8 mouse cellular contexts compared by ENCODE assay signal in the genomic region with DNA sequence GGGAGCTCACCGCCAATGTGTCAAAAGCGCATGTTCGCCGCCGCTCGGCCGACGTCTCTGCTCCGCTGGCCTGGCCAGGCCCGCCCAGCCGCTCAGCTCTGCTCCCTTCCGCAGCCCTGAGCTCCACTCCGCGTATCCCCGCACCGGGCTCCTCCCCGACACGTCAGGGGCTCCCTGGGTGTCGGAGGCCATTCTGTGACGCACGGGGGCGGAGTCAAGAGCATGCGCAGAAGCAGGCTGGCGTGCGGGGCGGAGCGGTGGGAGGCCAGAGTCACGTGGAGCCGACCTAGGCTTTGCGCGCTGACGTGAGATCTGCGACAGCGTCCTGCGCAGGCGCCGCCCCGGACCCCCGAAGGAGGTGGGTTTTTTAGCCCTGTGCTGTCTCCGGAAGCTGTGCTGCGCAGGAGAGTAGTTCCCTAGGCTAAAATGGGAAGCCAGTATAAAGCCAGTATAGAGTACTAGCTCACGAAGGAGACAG. TPM values are rescaled to one million over a fixed set of nuclear protein-coding genes. Genes with fewer than 3 reads are reported as not detected.
DNase-seq lines count a peak whose midpoint lies in the region; TF ChIP-seq lines count a peak whose summit lies in the region.

No protein-coding gene starts in this region.

- peak overlapping the region; percentile 95 for H3K4me3 ChIP-seq in gastrocnemius, adult 2 months
- peak overlapping the region; percentile 98 for H3K4me3 ChIP-seq in megakaryocyte, embryonic 14.5 days (replicated peaks)

- H3K4me1 ChIP-seq in megakaryocyte, embryonic 14.5 days: peaks cover 68% of the 10 kb centered on the region

- intact Hi-C loops in gastrocnemius, adult 2 months (cut with DNase I): no loop called here

- H3K9me3 ChIP-seq in megakaryocyte, embryonic 14.5 days: no peaks in the 10 kb centered on the region

- no peaks in the 10 kb centered on the region for H3K27me3 ChIP-seq in megakaryocyte, embryonic 14.5 days (replicated peaks)

- H3K27ac ChIP-seq in gastrocnemius, adult 2 months: peak overlapping the region; percentile 100

- peak; percentile 100 for DNase-seq in WW6 (ENCODE audit: low read depth, low spot score)
- DNase-seq in cerebellum, postnatal 4 days (ENCODE audit: low spot score in 2 of 2): peak; percentile 99 to 100
- peak; percentile 100 for DNase-seq in gastrocnemius, adult 2 months
- peak; percentile 89 for DNase-seq in hindlimb bud, embryonic 11.5 days (ENCODE audit: extremely low spot score, low read depth, low spot score)
- peak; percentile 98 to 99 for DNase-seq in left cerebral cortex, adult 8-10 months (ENCODE audit: low spot score in 2 of 2)
- peak; percentile 100 for DNase-seq in right cerebral cortex, postnatal 10 days (ENCODE audit: low spot score in 2 of 2)
- DNase-seq in urinary bladder, postnatal 25 days (ENCODE audit: low spot score): peak; percentile 100

- H3K36me3 ChIP-seq in megakaryocyte, embryonic 14.5 days (replicated peaks; ENCODE audit: low read length): peaks cover 6% of the 10 kb centered on the region

- no peak for TF ChIP-seq CTCF in gastrocnemius, adult 2 months (IDR thresholded peaks at IDR 0.05)

RNA-seq across cellular contexts. Expression of a gene that starts 18.7 kb away (rescaled TPM):
- 10 to 100 TPM; 82.3 to 82.4 TPM for total RNA-seq in gastrocnemius, adult 2 months (2021)
- total RNA-seq in left cerebral cortex, adult 8-10 months (2022): 100 to 1,000 TPM in 3 of 4 experiments, 10 to 100 TPM in 1; 95.2 to 113 (median 110) TPM
- polyA plus RNA-seq in megakaryocyte, embryonic 14.5 days (2012; ENCODE audit: insufficient read depth, low replicate concordance): 38.9 and 102 TPM in 2 replicates

RNA-seq across cellular contexts. Expression of a gene that starts 35.4 kb away (rescaled TPM):
- total RNA-seq in gastrocnemius, adult 2 months (2021): not detected
- total RNA-seq in left cerebral cortex, adult 8-10 months (2022): under 1 TPM in 1 of 4 experiments, not detected in 3; 0.17 TPM
- not detected in 2 replicates for polyA plus RNA-seq in megakaryocyte, embryonic 14.5 days (2012; ENCODE audit: insufficient read depth, low replicate concordance)

RNA-seq across cellular contexts. Expression of a gene that starts 48.4 kb away (rescaled TPM):
- 100 to 1,000 TPM; 606 to 729 TPM for total RNA-seq in gastrocnemius, adult 2 months (2021)
- 100 to 1,000 TPM; 920 to 943 (median 931) TPM for total RNA-seq in left cerebral cortex, adult 8-10 months (2022)
- polyA plus RNA-seq in megakaryocyte, embryonic 14.5 days (2012; ENCODE audit: insufficient read depth, low replicate concordance): 56.9 and 116 TPM in 2 replicates

Comparison
In these comparisons a context has a peak if more than half of its experiments do, and no peak if none do; other contexts are left out.
1. Peak in every context shown above with its lines: DNase-seq, H3K4me3 ChIP-seq and H3K27ac ChIP-seq.